In genomic region chr19:39510534-39510933, GRCm38 (mm10) we compare ENCODE assay signal across 39 mouse cellular contexts. TPM values are rescaled to one million over a fixed set of nuclear protein-coding genes. Genes with fewer than 3 reads are reported as not detected.
"Had no signal": no experiment of that assay in that cellular context is flagged by ENCODE, and none has a peak within 500 bp of the region (broad histone marks: within the 10 kb centered on the region; RNA-seq: fewer than 3 reads in every experiment).

TSS of gene Cyp2c39 (plus strand) at chr19:39510862.

- ATAC-seq: forebrain, embryonic 13.5 days; forebrain, embryonic 14.5 days; forebrain, embryonic 15.5 days; forebrain, embryonic 16.5 days; forebrain, postnatal 0 days had no signal

- H3K27ac ChIP-seq: embryonic facial prominence, embryonic 10.5 days; embryonic facial prominence, embryonic 12.5 days; embryonic facial prominence, embryonic 13.5 days; embryonic facial prominence, embryonic 15.5 days; forebrain, embryonic 10.5 days; forebrain, embryonic 12.5 days; forebrain, embryonic 13.5 days; forebrain, embryonic 15.5 days; gastrocnemius, adult 2 months had no signal

- DNase-seq: cerebellum, adult 2 months; cerebellum, adult 8-10 months; cerebellum, adult 9-10 months; cerebellum, adult 9-11 months; cerebellum, postnatal 10 days; cerebellum, postnatal 14 days; cerebellum, postnatal 25 days; cerebellum, postnatal 36 days; embryo, embryonic 11 days; forebrain, postnatal 0 days; gastrocnemius, adult 2 months; gastrocnemius, postnatal 10 days; gastrocnemius, postnatal 14 days; gastrocnemius, postnatal 25 days; gastrocnemius, postnatal 36 days; heart, adult 11 months; heart, adult 18-20 months had no signal

- H3K4me1 ChIP-seq: embryonic facial prominence, embryonic 10.5 days; embryonic facial prominence, embryonic 12.5 days; embryonic facial prominence, embryonic 13.5 days; embryonic facial prominence, embryonic 15.5 days; forebrain, embryonic 10.5 days; forebrain, embryonic 12.5 days; forebrain, embryonic 13.5 days; forebrain, embryonic 15.5 days had no signal

- H3K9me3 ChIP-seq: embryonic facial prominence, embryonic 15.5 days; forebrain, embryonic 15.5 days had no signal

- H3K9ac ChIP-seq: embryonic facial prominence, embryonic 12.5 days; embryonic facial prominence, embryonic 13.5 days; embryonic facial prominence, embryonic 15.5 days; forebrain, embryonic 12.5 days; forebrain, embryonic 13.5 days; forebrain, embryonic 15.5 days; forebrain, postnatal 0 days had no signal

- H3K4me2 ChIP-seq: embryonic facial prominence, embryonic 12.5 days; embryonic facial prominence, embryonic 13.5 days; embryonic facial prominence, embryonic 15.5 days; forebrain, embryonic 12.5 days; forebrain, embryonic 13.5 days; forebrain, embryonic 15.5 days had no signal

- H3K27me3 ChIP-seq: embryonic facial prominence, embryonic 12.5 days; embryonic facial prominence, embryonic 13.5 days; embryonic facial prominence, embryonic 15.5 days; forebrain, embryonic 12.5 days; forebrain, embryonic 13.5 days; forebrain, embryonic 15.5 days had no signal

- H3K36me3 ChIP-seq: embryonic facial prominence, embryonic 10.5 days; embryonic facial prominence, embryonic 12.5 days; embryonic facial prominence, embryonic 13.5 days; embryonic facial prominence, embryonic 15.5 days; forebrain, embryonic 10.5 days; forebrain, embryonic 12.5 days; forebrain, embryonic 15.5 days had no signal

- H3K4me3 ChIP-seq: embryonic facial prominence, embryonic 10.5 days; embryonic facial prominence, embryonic 12.5 days; embryonic facial prominence, embryonic 13.5 days; embryonic facial prominence, embryonic 15.5 days; erythroblast, embryonic 14.5 days; forebrain, embryonic 10.5 days; forebrain, embryonic 12.5 days; forebrain, embryonic 13.5 days; forebrain, embryonic 15.5 days; gastrocnemius, adult 2 months had no signal

RNA-seq across cellular contexts. Expression of gene Cyp2c39, which starts in this region (rescaled TPM):
- total RNA-seq: common myeloid progenitor, adult 5-6 weeks; forebrain, postnatal 0 days; gastrocnemius, adult 18-20 months; gastrocnemius, adult 2 months; gastrocnemius, adult 8-10 months; gastrocnemius, postnatal 10 days; gastrocnemius, postnatal 14 days; gastrocnemius, postnatal 25 days; gastrocnemius, postnatal 36 days; gastrocnemius, postnatal 4 days; granulocyte monocyte progenitor cell, adult 5-6 weeks; heart, adult 18-20 months had no signal
- polyA plus RNA-seq: cerebellum, adult 2 months; cortical plate, adult 2 months; embryonic facial prominence, embryonic 10.5 days; embryonic facial prominence, embryonic 11.5 days; embryonic facial prominence, embryonic 12.5 days; embryonic facial prominence, embryonic 13.5 days; embryonic facial prominence, embryonic 14.5 days; embryonic facial prominence, embryonic 15.5 days; erythroblast, embryonic 14.5 days; forebrain, embryonic 10.5 days; forebrain, embryonic 11.5 days; forebrain, embryonic 12.5 days; forebrain, embryonic 13.5 days; forebrain, embryonic 14.5 days; forebrain, embryonic 15.5 days; forebrain, embryonic 16.5 days; forebrain, postnatal 0 days; frontal cortex, adult 2 months; gonadal fat pad, adult 2 months had no signal
